Mouse (Mus musculus): ENCODE results near the gene Strn4. TPM values are rescaled to one million over a fixed set of nuclear protein-coding genes. Genes with fewer than 3 reads are reported as not detected.
A peak's percentile ranks its signal among the peaks of the same experiment; 100 is the strongest.

Strn4 gene
- total RNA-seq, 2 experiments from 2014 or later, result 50.3 to 60.0 TPM

GRCm38 (mm10) chr7:16810399-16810919 is 5.2 kb upstream of the Strn4 start:
- no peak for DNase-seq

- DNase-seq, result no peak
Measured at GRCm38 (mm10) chr7:16810920-16811648, 4.6 kb upstream of the Strn4 start.

GRCm38 (mm10) chr7:16811649-16812070 is 4.0 kb upstream of the Strn4 start:
- no peak for DNase-seq

- DNase-seq, result no peak
Measured at GRCm38 (mm10) chr7:16812505-16812904, 3.2 kb upstream of the Strn4 start.

GRCm38 (mm10) chr7:16816078-16816474 is 387 bp downstream of the Strn4 start:
- DNase-seq, result peak; percentile 85 to 86

- DNase-seq, result peak; percentile 59 to 76
Measured at GRCm38 (mm10) chr7:16816475-16817122, 910 bp downstream of the Strn4 start, which contains the start of gene Fkrp. TSS of gene Fkrp (minus strand) at chr7:16816732.

GRCm38 (mm10) chr7:16817693-16818092 is 2.0 kb downstream of the Strn4 start:
- DNase-seq, result no peak

GRCm38 (mm10) chr7:16819794-16820193 is 4.1 kb downstream of the Strn4 start:
- DNase-seq, result no peak

- DNase-seq, result peak in 1 of 2 experiments; percentile 47
Measured at GRCm38 (mm10) chr7:16820271-16820763, 4.6 kb downstream of the Strn4 start.

- no peak for DNase-seq
Measured at GRCm38 (mm10) chr7:16821091-16821490, 5.4 kb downstream of the Strn4 start.

- DNase-seq, result no peak
Measured at GRCm38 (mm10) chr7:16821669-16822101, 6.0 kb downstream of the Strn4 start.

GRCm38 (mm10) chr7:16823734-16824133 is 8.0 kb downstream of the Strn4 start:
- peak; percentile 60 to 82 for DNase-seq

- peak; percentile 63 to 64 for DNase-seq
Measured at GRCm38 (mm10) chr7:16825785-16826184, 10.1 kb downstream of the Strn4 start.

- DNase-seq, result peak in 1 of 2 experiments; percentile 55
Measured at GRCm38 (mm10) chr7:16826571-16826970, 10.9 kb downstream of the Strn4 start.

GRCm38 (mm10) chr7:16827274-16827673 is 11.6 kb downstream of the Strn4 start:
- DNase-seq, result no peak

GRCm38 (mm10) chr7:16830449-16830848 is 14.8 kb downstream of the Strn4 start:
- peak in 1 of 2 experiments; percentile 58 for DNase-seq

GRCm38 (mm10) chr7:16837916-16838803 is 22.5 kb downstream of the Strn4 start:
- no peak for DNase-seq

GRCm38 (mm10) chr7:16838804-16839426 is 23.2 kb downstream of the Strn4 start:
- DNase-seq, result no peak

- no peak for DNase-seq
Measured at GRCm38 (mm10) chr7:16839427-16840108, 23.9 kb downstream of the Strn4 start.

GRCm38 (mm10) chr7:16840109-16840491 is 24.4 kb downstream of the Strn4 start:
- DNase-seq, result no peak

- DNase-seq, result no peak
Measured at GRCm38 (mm10) chr7:16841078-16841477, 25.4 kb downstream of the Strn4 start.

Measured in heart, adult 18-20 months (tissue).